Mouse (Mus musculus) bone marrow macrophage, adult 2 months (primary cell): ENCODE results near the gene Pde4d. TPM values are rescaled to one million over a fixed set of nuclear protein-coding genes. Genes with fewer than 3 reads are reported as not detected.

Experiments used
- H3K27ac ChIP-seq: 2 replicates; pipeline ENCODE4 v1.5.1; 2012; ENCODE audit warnings: low read depth, low read length; ENCODE audit not compliant: insufficient read depth
- H3K4me1 ChIP-seq: 2 replicates; pipeline ENCODE4 v1.6.1; 2012; ENCODE audit warnings: low read length; ENCODE audit not compliant: control insufficient read depth, insufficient read depth
- H3K4me3 ChIP-seq: 2 replicates; pipeline ENCODE4 v1.5.1; 2012; ENCODE audit warnings: mild to moderate bottlenecking, low read length, moderate library complexity; ENCODE audit not compliant: insufficient read depth
- CTCF ChIP-seq: IDR thresholded peaks from 2 replicates; pipeline ENCODE4 v1.5.1; 2012; ENCODE audit warnings: low read depth, mild to moderate bottlenecking, low read length, moderate library complexity
- POLR2A ChIP-seq: IDR thresholded peaks from 2 replicates; pipeline ENCODE4 v1.6.1; 2012; ENCODE audit warnings: mild to moderate bottlenecking, low read depth, low read length, borderline replicate concordance
- polyA plus RNA-seq: library from polyadenylated mRNA; stranded (reverse); fragments of >200 nt; gene quantifications from 2 replicates; pipeline ENCODE4 v1.2.4, GENCODE M21; 2012; ENCODE audit not compliant: missing spikeins, insufficient read depth, insufficient read length

The Pde4d gene
- polyA plus RNA-seq, 1 experiment, result 1.8 TPM

- no peaks in the 10 kb centered on the region for H3K4me1 ChIP-seq
- H3K27ac ChIP-seq, result no peak overlapping the region
- TF ChIP-seq CTCF, result no peak
- no peak for TF ChIP-seq POLR2A
- no peak overlapping the region for H3K4me3 ChIP-seq
Measured at GRCm38 (mm10) chr13:109808039-109808438, 1358.3 kb downstream of the Pde4d start.

DNA sequence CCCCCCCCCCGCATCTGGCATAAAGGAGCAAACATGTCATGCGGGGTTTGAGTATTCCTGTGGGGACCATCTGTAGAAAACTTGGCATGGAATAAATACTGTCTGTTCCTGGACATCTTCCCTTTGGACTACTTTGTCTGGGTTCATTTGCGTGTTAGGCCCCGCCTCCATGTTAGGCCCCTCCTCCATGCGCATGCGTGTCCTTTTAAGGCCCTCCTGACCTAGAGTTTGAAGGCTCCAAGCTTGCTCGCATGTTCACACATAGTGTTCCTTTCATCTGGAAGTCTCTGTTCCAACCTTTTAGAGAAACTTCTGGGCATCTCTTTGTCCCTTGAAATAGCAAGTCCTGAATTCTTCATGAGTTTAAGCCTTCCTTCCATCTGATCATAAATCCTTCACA, 1359.2 kb downstream of the Pde4d start:
- H3K4me1 ChIP-seq, result no peaks in the 10 kb centered on the region
- H3K4me3 ChIP-seq, result no peak overlapping the region
- TF ChIP-seq CTCF (no peak), POLR2A (no peak)
- H3K27ac ChIP-seq, result no peak overlapping the region

DNA sequence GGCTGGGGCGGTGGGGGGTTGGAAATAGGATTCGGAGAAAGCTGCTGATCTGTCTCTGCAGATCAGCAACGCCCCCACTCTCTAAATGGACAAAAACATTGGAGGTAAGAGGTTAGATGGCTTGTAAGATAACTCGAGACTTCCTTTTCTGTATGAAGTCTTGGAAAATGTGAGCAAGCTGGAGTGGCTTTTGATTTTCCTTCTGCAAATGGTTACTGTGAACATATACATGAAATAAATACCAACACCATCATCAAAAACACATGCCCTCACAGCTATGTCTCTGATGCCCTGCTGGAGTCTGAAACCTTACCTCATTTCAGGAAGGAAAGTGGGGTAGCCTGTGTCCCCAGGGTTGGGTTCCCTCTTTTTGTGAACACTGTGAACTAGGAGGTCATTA, 1359.9 kb downstream of the Pde4d start:
- Histone ChIP-seq H3K27ac (no peak overlapping the region), H3K4me1 (no peaks in the 10 kb centered on the region), H3K4me3 (no peak overlapping the region)
- TF ChIP-seq POLR2A (no peak), CTCF (no peak)

DNA sequence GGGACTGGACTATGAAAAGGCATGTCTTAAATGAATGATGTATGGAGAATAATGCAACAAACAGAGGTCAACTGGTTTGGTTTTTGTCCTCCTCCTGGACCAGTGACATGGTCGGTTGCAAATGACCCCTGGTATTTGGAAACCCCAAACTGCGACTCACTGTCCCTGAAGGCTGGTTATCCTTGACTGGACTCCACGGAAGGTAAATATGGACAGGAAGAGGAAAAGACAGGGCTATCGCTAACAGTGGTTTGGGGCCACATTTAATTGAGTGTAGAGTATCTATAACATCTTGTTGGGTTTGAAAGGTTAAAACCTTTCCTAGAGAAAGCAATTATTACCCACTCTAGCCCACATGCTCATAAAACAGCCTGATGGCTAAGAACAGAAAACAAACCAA, 1364.2 kb downstream of the Pde4d start:
- TF ChIP-seq CTCF (no peak), POLR2A (no peak)
- no peaks in the 10 kb centered on the region for H3K4me1 ChIP-seq
- no peak overlapping the region for H3K27ac ChIP-seq
- H3K4me3 ChIP-seq, result no peak overlapping the region

DNA sequence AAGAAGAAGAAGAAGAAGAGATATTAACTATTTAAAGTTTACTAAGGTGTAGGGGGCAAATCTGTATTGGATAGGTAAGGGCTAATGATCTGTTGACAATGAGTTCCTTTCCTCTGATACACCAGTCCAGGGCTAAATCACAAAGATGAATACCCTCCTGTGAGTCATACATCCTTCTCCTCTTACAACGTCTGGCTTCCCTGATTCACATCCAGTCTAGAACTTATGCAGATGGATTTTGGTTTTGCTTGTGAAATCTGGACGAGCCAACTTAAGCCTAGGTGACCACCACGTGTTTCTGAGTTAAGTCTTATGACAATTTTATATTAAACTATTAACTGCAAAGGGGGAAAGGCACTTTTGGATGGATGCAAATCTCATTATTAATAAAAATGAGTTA, 1369.3 kb downstream of the Pde4d start:
- Histone ChIP-seq H3K4me1 (peaks cover 14% of the 10 kb centered on the region), H3K27ac (no peak overlapping the region), H3K4me3 (no peak overlapping the region)
- TF ChIP-seq CTCF (no peak), POLR2A (no peak)

DNA sequence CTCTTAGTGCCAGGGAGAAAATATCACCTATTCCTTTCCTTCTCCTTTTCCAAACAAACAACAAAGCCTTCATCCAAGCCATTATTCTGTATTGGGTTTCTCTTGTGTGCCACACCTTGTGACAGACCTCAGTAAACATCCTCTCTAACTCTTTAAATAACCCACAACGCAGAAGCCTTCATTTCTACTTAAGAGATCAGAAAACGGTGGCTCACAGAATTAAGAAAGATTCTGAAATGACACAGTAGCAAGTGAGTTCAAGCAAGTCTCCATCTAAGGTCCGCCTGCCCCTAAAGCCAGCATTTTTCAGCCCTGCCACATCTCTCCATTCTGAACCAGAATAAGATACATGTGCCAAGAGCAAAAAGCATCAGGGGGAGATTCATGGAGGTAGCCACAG, 1370.4 kb downstream of the Pde4d start:
- Histone ChIP-seq H3K4me1 (peaks cover 14% of the 10 kb centered on the region), H3K4me3 (no peak overlapping the region), H3K27ac (no peak overlapping the region)
- TF ChIP-seq POLR2A (no peak), CTCF (no peak)

GRCm38 (mm10) chr13:109820866-109821265, 1371.1 kb downstream of the Pde4d start:
- Histone ChIP-seq H3K27ac (no peak overlapping the region), H3K4me1 (peaks cover 14% of the 10 kb centered on the region), H3K4me3 (no peak overlapping the region)
- TF ChIP-seq POLR2A (no peak), CTCF (no peak)

DNA sequence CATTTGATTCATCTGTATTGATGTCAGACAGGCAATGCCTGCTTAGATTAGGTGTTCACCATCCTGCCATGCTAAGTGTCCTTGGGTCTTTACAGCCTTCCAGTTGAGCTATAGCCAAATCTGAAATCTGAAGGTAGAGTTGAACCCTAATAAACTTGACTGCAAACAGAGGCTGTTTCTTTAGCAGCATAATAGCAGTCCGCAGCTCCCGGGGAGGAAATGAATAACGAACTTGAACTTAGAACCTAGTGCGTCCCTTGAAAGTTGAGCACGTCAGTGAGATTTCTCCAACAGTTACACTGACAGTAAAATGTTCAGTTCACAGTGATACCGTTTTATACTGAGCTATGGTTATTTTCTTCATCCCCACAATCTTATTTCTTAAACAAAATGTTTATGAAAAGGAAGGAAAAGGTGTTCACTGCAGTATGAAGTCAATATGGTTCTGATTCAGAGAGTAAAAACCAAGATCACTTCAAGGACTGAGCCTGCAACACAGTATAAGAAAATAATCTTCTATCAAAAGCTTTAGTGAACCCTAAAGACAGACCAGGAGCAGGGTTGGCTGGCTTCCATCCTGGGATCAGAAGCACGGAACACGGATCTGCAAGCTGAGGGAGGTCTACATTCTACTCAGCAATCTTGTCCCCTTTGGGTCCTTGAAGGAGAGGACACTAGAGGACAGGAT, 1372.1 kb downstream of the Pde4d start:
- Histone ChIP-seq H3K27ac (peak overlapping the region; percentile 62), H3K4me1 (peaks cover 14% of the 10 kb centered on the region), H3K4me3 (peak overlapping the region; percentile 43)
- TF ChIP-seq CTCF (no peak), POLR2A (no peak)

GRCm38 (mm10) chr13:109822413-109823298, 1372.9 kb downstream of the Pde4d start:
- H3K4me3 ChIP-seq, result peak overlapping the region; percentile 43
- peaks cover 14% of the 10 kb centered on the region for H3K4me1 ChIP-seq
- peak overlapping the region; percentile 62 for H3K27ac ChIP-seq
- TF ChIP-seq CTCF (no peak), POLR2A (no peak)

- H3K27ac ChIP-seq, result no peak overlapping the region
- peaks cover 14% of the 10 kb centered on the region for H3K4me1 ChIP-seq
- no peak for TF ChIP-seq POLR2A
- no peak for TF ChIP-seq CTCF
- no peak overlapping the region for H3K4me3 ChIP-seq
Measured at GRCm38 (mm10) chr13:109823307-109824031, 1373.7 kb downstream of the Pde4d start.
